Mouse (Mus musculus) cerebellum, postnatal 25 days (tissue): ENCODE measurements around the gene Aldh6a1.

Source experiments
- DNase-seq, 2 experiments: peaks; one replicate each; pipeline ENCODE4 v3.0.0; 2021; ENCODE audit warnings: mixed read lengths in 2 of 2

The Aldh6a1 gene

GRCm38 (mm10) chr12:84408819-84409507, 41.8 kb downstream of the Aldh6a1 start, which contains the start of the genes Entpd5 and Bbof1:
Gene Entpd5, minus strand, starts transcription at chr12:84409029.
Gene Bbof1, plus strand, starts transcription at chr12:84409071.
- peak; percentile 95 to 98 for DNase-seq

- DNase-seq: peak in 1 of 2 experiments; percentile 36
Observed at GRCm38 (mm10) chr12:84407874-84408818, 42.7 kb downstream of the Aldh6a1 start.

GRCm38 (mm10) chr12:84407259-84407658, 43.5 kb downstream of the Aldh6a1 start:
- DNase-seq: no peak

GRCm38 (mm10) chr12:84404541-84404940, 46.3 kb downstream of the Aldh6a1 start:
- no peak for DNase-seq

GRCm38 (mm10) chr12:84402923-84403322, 47.9 kb downstream of the Aldh6a1 start:
- DNase-seq: no peak

GRCm38 (mm10) chr12:84400653-84401052, 50.2 kb downstream of the Aldh6a1 start:
- no peak for DNase-seq

- no peak for DNase-seq
Observed at GRCm38 (mm10) chr12:84400068-84400467, 50.7 kb downstream of the Aldh6a1 start.

GRCm38 (mm10) chr12:84399663-84400062, 51.1 kb downstream of the Aldh6a1 start:
- DNase-seq: no peak

GRCm38 (mm10) chr12:84399135-84399534, 51.7 kb downstream of the Aldh6a1 start:
- DNase-seq: no peak

GRCm38 (mm10) chr12:84398629-84399028, 52.2 kb downstream of the Aldh6a1 start:
- DNase-seq: no peak

GRCm38 (mm10) chr12:84397685-84398084, 53.1 kb downstream of the Aldh6a1 start:
- no peak for DNase-seq

- DNase-seq: no peak
Observed at GRCm38 (mm10) chr12:84396947-84397679, 53.7 kb downstream of the Aldh6a1 start.

GRCm38 (mm10) chr12:84393847-84394246, 57.0 kb downstream of the Aldh6a1 start:
- DNase-seq: no peak

- DNase-seq: no peak
Observed at GRCm38 (mm10) chr12:84392681-84393080, 58.1 kb downstream of the Aldh6a1 start.

GRCm38 (mm10) chr12:84390336-84390735, 60.5 kb downstream of the Aldh6a1 start:
- DNase-seq: no peak

- DNase-seq: no peak
Observed at GRCm38 (mm10) chr12:84388774-84389400, 61.9 kb downstream of the Aldh6a1 start.

GRCm38 (mm10) chr12:84388097-84388496, 62.7 kb downstream of the Aldh6a1 start:
- no peak for DNase-seq

GRCm38 (mm10) chr12:84385408-84385807, 65.4 kb downstream of the Aldh6a1 start:
- no peak for DNase-seq

- DNase-seq: peak in 1 of 2 experiments; percentile 33
Observed at GRCm38 (mm10) chr12:84384644-84385081, 66.1 kb downstream of the Aldh6a1 start.

GRCm38 (mm10) chr12:84382369-84382768, 68.4 kb downstream of the Aldh6a1 start:
- no peak for DNase-seq
